Mouse (Mus musculus): ENCODE data around the gene Wnt2. TPM values are rescaled to one million over a fixed set of nuclear protein-coding genes. Genes with fewer than 3 reads are reported as not detected.
A peak's percentile ranks its signal among the peaks of the same experiment; 100 is the strongest.

The Wnt2 gene
- polyA plus RNA-seq (2015; fragmentation: Nextera tagmentation; extraction: Ambion mirVana), result 3.6 and 4.3 TPM in 2 replicates

- peak within 1 kb of the TSS; percentile 54 for H3K4me3 ChIP-seq
- ATAC-seq (ENCODE audit: insufficient number of reproducible peaks, insufficient read depth, low FRiP score, low TSS enrichment, low read depth), result peak; percentile 60; the same call in 1 of the 2 replicates
- peak within 1 kb of the TSS; percentile 95 for H3K4me2 ChIP-seq
- no peak within 1 kb of the TSS for H3K27ac ChIP-seq
- peaks cover 48% of the 10 kb centered on the region for H3K27me3 ChIP-seq
- no peaks in the 10 kb centered on the region for H3K36me3 ChIP-seq
- H3K9ac ChIP-seq, result peak within 1 kb of the TSS; percentile 65
- no peaks in the 10 kb centered on the region for H3K9me3 ChIP-seq
- under 1% methylated on average over 46 of the region's 47 CpGs for WGBS
- H3K4me1 ChIP-seq, result peaks cover 25% of the 10 kb centered on the region
Observed at GRCm38 (mm10) chr6:18029746-18030656, at the start of gene Wnt2. Gene Wnt2, minus strand, starts transcription at chr6:18030585.

GRCm38 (mm10) chr6:18078615-18079014 is 48.2 kb upstream of the Wnt2 start:
- Histone ChIP-seq H3K4me2 (no peak overlapping the region), H3K4me1 (no peaks in the 10 kb centered on the region), H3K36me3 (no peaks in the 10 kb centered on the region), H3K9me3 (no peaks in the 10 kb centered on the region), H3K27me3 (no peaks in the 10 kb centered on the region), H3K9ac (no peak overlapping the region), H3K4me3 (no peak overlapping the region), H3K27ac (no peak overlapping the region)
- 20% methylated on average over 1 of the region's 1 CpGs for WGBS
- no peak for ATAC-seq (ENCODE audit: insufficient number of reproducible peaks, insufficient read depth, low FRiP score, low TSS enrichment, low read depth)

GRCm38 (mm10) chr6:18076986-18077385 is 46.6 kb upstream of the Wnt2 start:
- no peaks in the 10 kb centered on the region for H3K27me3 ChIP-seq
- H3K4me2 ChIP-seq, result no peak overlapping the region
- H3K36me3 ChIP-seq, result no peaks in the 10 kb centered on the region
- H3K4me1 ChIP-seq, result no peaks in the 10 kb centered on the region
- no peaks in the 10 kb centered on the region for H3K9me3 ChIP-seq
- 75% methylated on average over 7 of the region's 7 CpGs for WGBS
- H3K9ac ChIP-seq, result no peak overlapping the region
- H3K4me3 ChIP-seq, result no peak overlapping the region
- no peak overlapping the region for H3K27ac ChIP-seq
- no peak for ATAC-seq (ENCODE audit: insufficient number of reproducible peaks, insufficient read depth, low FRiP score, low TSS enrichment, low read depth)

GRCm38 (mm10) chr6:18076577-18076976 is 46.2 kb upstream of the Wnt2 start:
- Histone ChIP-seq H3K9me3 (no peaks in the 10 kb centered on the region), H3K9ac (no peak overlapping the region), H3K4me3 (no peak overlapping the region), H3K36me3 (no peaks in the 10 kb centered on the region), H3K27me3 (no peaks in the 10 kb centered on the region), H3K4me1 (no peaks in the 10 kb centered on the region), H3K4me2 (no peak overlapping the region), H3K27ac (no peak overlapping the region)
- ATAC-seq (ENCODE audit: insufficient number of reproducible peaks, insufficient read depth, low FRiP score, low TSS enrichment, low read depth), result no peak
- WGBS, result 58% methylated on average over 5 of the region's 5 CpGs

- H3K9me3 ChIP-seq, result no peaks in the 10 kb centered on the region
- H3K9ac ChIP-seq, result no peak overlapping the region
- WGBS, result 89% methylated on average over 4 of the region's 4 CpGs
- H3K4me1 ChIP-seq, result no peaks in the 10 kb centered on the region
- no peaks in the 10 kb centered on the region for H3K27me3 ChIP-seq
- ATAC-seq (ENCODE audit: insufficient number of reproducible peaks, insufficient read depth, low FRiP score, low TSS enrichment, low read depth), result no peak
- no peak overlapping the region for H3K27ac ChIP-seq
- H3K4me2 ChIP-seq, result no peak overlapping the region
- no peaks in the 10 kb centered on the region for H3K36me3 ChIP-seq
- H3K4me3 ChIP-seq, result no peak overlapping the region
Observed at GRCm38 (mm10) chr6:18057899-18058298, 27.5 kb upstream of the Wnt2 start.

- 77% methylated on average over 5 of the region's 5 CpGs for WGBS
- H3K4me2 ChIP-seq, result no peak overlapping the region
- H3K4me1 ChIP-seq, result no peaks in the 10 kb centered on the region
- no peak overlapping the region for H3K27ac ChIP-seq
- no peak for ATAC-seq (ENCODE audit: insufficient number of reproducible peaks, insufficient read depth, low FRiP score, low TSS enrichment, low read depth)
- no peaks in the 10 kb centered on the region for H3K27me3 ChIP-seq
- H3K9ac ChIP-seq, result no peak overlapping the region
- no peaks in the 10 kb centered on the region for H3K9me3 ChIP-seq
- H3K4me3 ChIP-seq, result no peak overlapping the region
- H3K36me3 ChIP-seq, result no peaks in the 10 kb centered on the region
Observed at GRCm38 (mm10) chr6:18051702-18052101, 21.3 kb upstream of the Wnt2 start.

GRCm38 (mm10) chr6:18044299-18044698 is 13.9 kb upstream of the Wnt2 start:
- Histone ChIP-seq H3K36me3 (no peaks in the 10 kb centered on the region), H3K27me3 (no peaks in the 10 kb centered on the region), H3K4me1 (no peaks in the 10 kb centered on the region), H3K4me2 (no peak overlapping the region), H3K9ac (no peak overlapping the region), H3K27ac (no peak overlapping the region), H3K4me3 (no peak overlapping the region), H3K9me3 (no peaks in the 10 kb centered on the region)
- WGBS, result 84% methylated on average over 4 of the region's 4 CpGs
- ATAC-seq (ENCODE audit: insufficient number of reproducible peaks, insufficient read depth, low FRiP score, low TSS enrichment, low read depth), result no peak

- Histone ChIP-seq H3K27me3 (no peaks in the 10 kb centered on the region), H3K4me2 (no peak overlapping the region), H3K4me3 (no peak overlapping the region), H3K9me3 (no peaks in the 10 kb centered on the region), H3K36me3 (no peaks in the 10 kb centered on the region), H3K4me1 (no peaks in the 10 kb centered on the region), H3K27ac (no peak overlapping the region), H3K9ac (no peak overlapping the region)
- WGBS, result 83% methylated on average over 5 of the region's 5 CpGs
- ATAC-seq (ENCODE audit: insufficient number of reproducible peaks, insufficient read depth, low FRiP score, low TSS enrichment, low read depth), result no peak
Observed at GRCm38 (mm10) chr6:18043172-18043571, 12.8 kb upstream of the Wnt2 start.

- 22% methylated on average over 6 of the region's 6 CpGs for WGBS
- Histone ChIP-seq H3K4me2 (peak overlapping the region; percentile 95), H3K4me1 (peaks cover 25% of the 10 kb centered on the region), H3K4me3 (peak overlapping the region; percentile 54), H3K27me3 (peaks cover 48% of the 10 kb centered on the region), H3K36me3 (no peaks in the 10 kb centered on the region), H3K9ac (no peak overlapping the region), H3K27ac (no peak overlapping the region), H3K9me3 (no peaks in the 10 kb centered on the region)
- ATAC-seq (ENCODE audit: insufficient number of reproducible peaks, insufficient read depth, low FRiP score, low TSS enrichment, low read depth), result no peak
Observed at GRCm38 (mm10) chr6:18032271-18032670, 1.9 kb upstream of the Wnt2 start.

- Histone ChIP-seq H3K4me3 (peak overlapping the region; percentile 54), H3K36me3 (no peaks in the 10 kb centered on the region), H3K9ac (peak overlapping the region; percentile 62), H3K4me1 (peaks cover 25% of the 10 kb centered on the region), H3K9me3 (no peaks in the 10 kb centered on the region), H3K27ac (no peak overlapping the region), H3K4me2 (peak overlapping the region; percentile 95), H3K27me3 (peaks cover 48% of the 10 kb centered on the region)
- WGBS, result 2% methylated on average over 29 of the region's 29 CpGs
- ATAC-seq (ENCODE audit: insufficient number of reproducible peaks, insufficient read depth, low FRiP score, low TSS enrichment, low read depth), result no peak
Observed at GRCm38 (mm10) chr6:18031509-18032010, 1.2 kb upstream of the Wnt2 start.

GRCm38 (mm10) chr6:18030868-18031508 is 603 bp upstream of the Wnt2 start:
- Histone ChIP-seq H3K27me3 (peaks cover 48% of the 10 kb centered on the region), H3K36me3 (no peaks in the 10 kb centered on the region), H3K4me3 (peak overlapping the region; percentile 54), H3K4me1 (peaks cover 25% of the 10 kb centered on the region), H3K4me2 (peak overlapping the region; percentile 95), H3K9me3 (no peaks in the 10 kb centered on the region), H3K27ac (no peak overlapping the region), H3K9ac (peak overlapping the region; percentile 62)
- no peak for ATAC-seq (ENCODE audit: insufficient number of reproducible peaks, insufficient read depth, low FRiP score, low TSS enrichment, low read depth)
- 9% methylated on average over 12 of the region's 12 CpGs for WGBS

All from embryonic facial prominence, embryonic 13.5 days (tissue).